Mouse (Mus musculus) embryonic fibroblast, embryonic 13.5 days (primary cell): Measurements from ENCODE around the gene Krt86.

Experiments used
- CTCF ChIP-seq: IDR thresholded peaks from 2 replicates; pipeline ENCODE4 v1.5.1; 2011; ENCODE audit warnings: mild to moderate bottlenecking, control low read depth, low read length, moderate library complexity, borderline replicate concordance; ENCODE audit not compliant: insufficient read depth
- POLR2A ChIP-seq: IDR thresholded peaks from 2 replicates; pipeline ENCODE4 v1.6.1; 2011; ENCODE audit warnings: low read depth, mild to moderate bottlenecking, control low read depth, low read length, moderate library complexity

DNA sequence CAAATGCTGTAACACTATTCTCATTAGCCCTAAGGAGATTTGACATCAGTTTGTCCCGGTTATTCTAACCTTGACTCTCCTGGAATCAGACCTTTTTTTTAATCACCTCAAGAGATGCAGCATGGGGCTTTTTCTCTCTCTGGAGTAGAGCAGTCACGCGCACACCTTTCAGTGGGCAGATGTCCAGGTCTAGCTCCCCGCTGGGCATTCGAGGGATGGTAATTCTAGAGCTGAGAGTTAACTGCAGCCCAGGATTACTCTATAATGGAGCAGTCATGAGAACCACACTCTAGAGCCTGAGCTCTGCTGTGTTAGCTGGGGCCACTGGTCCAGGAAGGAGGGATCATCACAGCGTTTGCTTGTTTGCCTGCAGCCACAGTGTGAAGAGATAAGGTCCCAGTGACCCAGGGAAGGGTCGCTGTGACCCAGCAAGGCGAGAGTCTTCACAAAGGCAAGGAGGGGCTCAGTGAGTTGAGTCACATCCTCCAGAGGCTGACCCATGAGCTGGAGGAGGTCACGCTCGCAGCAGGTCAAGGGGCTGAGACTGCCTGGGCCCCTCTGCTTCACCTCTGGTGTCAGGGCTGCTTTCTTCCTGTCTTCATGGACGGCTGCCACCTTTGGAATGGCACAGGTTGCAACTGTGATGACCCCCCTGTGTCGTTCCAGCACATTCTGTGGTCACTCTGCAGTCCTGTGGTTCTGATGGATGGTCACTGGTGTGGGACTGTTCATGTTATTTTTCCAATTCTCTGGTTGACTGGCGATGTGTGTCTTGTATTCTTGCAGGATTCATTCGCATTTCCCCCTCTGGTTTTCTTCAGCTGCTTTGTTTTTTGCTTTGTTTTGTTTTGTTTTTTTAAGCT lies 33.8 kb downstream of the Krt86 start:
- TF ChIP-seq POLR2A (no peak), CTCF (no peak)
